In genomic region chr2:38186438-38186837, GRCm38 (mm10) we compare ENCODE assay signal across 8 mouse cellular contexts.
DNase-seq lines count a peak whose midpoint lies in the region; ATAC-seq and TF ChIP-seq lines count a peak whose summit lies in the region.
"Had no signal": no experiment of that assay in that cellular context is flagged by ENCODE, and none has a peak within 500 bp of the region (broad histone marks: within the 10 kb centered on the region; RNA-seq: fewer than 3 reads in every experiment).

No protein-coding gene starts in this region.

- H3K9me3 ChIP-seq in hindbrain, postnatal 0 days (ENCODE audit: low read length), result no peaks in the 10 kb centered on the region
- no peaks in the 10 kb centered on the region for H3K9me3 ChIP-seq in hindbrain, embryonic 16.5 days (ENCODE audit: control insufficient read depth, low read length)
- H3K9me3 ChIP-seq in CH12.LX (replicated peaks; ENCODE audit: low read length), result no peaks in the 10 kb centered on the region

- no peak for DNase-seq in hindbrain, postnatal 0 days (ENCODE audit: low spot score)
- DNase-seq in 3T3-L1 (ENCODE audit: low read depth, low spot score) (peak; percentile 30), CH12.LX (ENCODE audit: extremely low read depth) (peak; percentile 39)
- DNase-seq in kidney, postnatal 36 days, result peak; percentile 27 to 59
- no peak for DNase-seq in right cerebral cortex, postnatal 36 days (ENCODE audit: low spot score in 2 of 2)
- DNase-seq in heart, adult 9 months (ENCODE audit: low spot score in 2 of 2), result no peak

- H3K27ac ChIP-seq in hindbrain, postnatal 0 days, result no peak overlapping the region
- no peak overlapping the region for H3K27ac ChIP-seq in hindbrain, embryonic 16.5 days (ENCODE audit: low read depth, low read length)
- H3K27ac ChIP-seq in CH12.LX (ENCODE audit: insufficient read depth, low read depth), result no peak overlapping the region

- no peak for ATAC-seq in hindbrain, postnatal 0 days
- ATAC-seq in hindbrain, embryonic 16.5 days, result no peak
- ATAC-seq: midbrain, embryonic 16.5 days had no signal

- peak; percentile 77 for TF ChIP-seq RAD21 in CH12.LX (IDR thresholded peaks at IDR 0.05; ENCODE audit: low read depth, low read length)

- peak; percentile 26 for TF ChIP-seq CTCF in hindbrain, postnatal 0 days (IDR thresholded peaks at IDR 0.05; ENCODE audit: low read depth)
- TF ChIP-seq CTCF in CH12.LX (conservative IDR thresholded peaks at IDR 0.05 in 1 of 2, IDR thresholded peaks at IDR 0.05 in 1 of 2; ENCODE audit: low read depth in 2 of 2, low read length in 2 of 2), result peak in 1 of 2 experiments; percentile 70; a peak in 2 of 4 replicates

- no peaks in the 10 kb centered on the region for H3K4me1 ChIP-seq in hindbrain, postnatal 0 days (ENCODE audit: insufficient read depth, low read length)
- no peaks in the 10 kb centered on the region for H3K4me1 ChIP-seq in hindbrain, embryonic 16.5 days (ENCODE audit: control insufficient read depth, insufficient read depth, low read depth, low read length)
- H3K4me1 ChIP-seq in CH12.LX (ENCODE audit: control insufficient read depth in 1 of 2, insufficient read depth in 2 of 2), result peaks cover 0 to 12% of the 10 kb centered on the region in 2 experiments; a peak in 2 of 4 replicates

- no peak for TF ChIP-seq EP300 in CH12.LX (IDR thresholded peaks at IDR 0.05; ENCODE audit: low read length)

- H3K4me3 ChIP-seq in hindbrain, postnatal 0 days (ENCODE audit: low read length), result no peak overlapping the region
- no peak overlapping the region for H3K4me3 ChIP-seq in hindbrain, embryonic 16.5 days (ENCODE audit: low read length)
- H3K4me3 ChIP-seq in CH12.LX (replicated peaks in 1 of 3; ENCODE audit: low read depth in 2 of 3, low read length in 2 of 3, poor library complexity in 1 of 3), result no peak overlapping the region

- H3K79me2 ChIP-seq in CH12.LX (replicated peaks; ENCODE audit: control insufficient read depth, extremely low read depth, insufficient read depth, poor library complexity, severe bottlenecking), result no peaks in the 10 kb centered on the region

- no peak overlapping the region for H3K9ac ChIP-seq in hindbrain, postnatal 0 days (replicated peaks; ENCODE audit: low read length)
- H3K9ac ChIP-seq in hindbrain, embryonic 16.5 days (ENCODE audit: low read depth, low read length), result no peak overlapping the region
- no peak overlapping the region for H3K9ac ChIP-seq in CH12.LX (ENCODE audit: insufficient read depth, low read depth)

- H3K27me3 ChIP-seq in hindbrain, postnatal 0 days (ENCODE audit: insufficient read depth, low read length), result no peaks in the 10 kb centered on the region
- H3K27me3 ChIP-seq in hindbrain, embryonic 16.5 days (replicated peaks; ENCODE audit: control insufficient read depth, insufficient read depth, low read length), result no peaks in the 10 kb centered on the region
- no peaks in the 10 kb centered on the region for H3K27me3 ChIP-seq in CH12.LX (replicated peaks)

- no peak overlapping the region for H3K4me2 ChIP-seq in hindbrain, postnatal 0 days (ENCODE audit: low read depth, low read length)
- no peak overlapping the region for H3K4me2 ChIP-seq in hindbrain, embryonic 16.5 days (ENCODE audit: low read length)
- H3K4me2 ChIP-seq in CH12.LX (ENCODE audit: insufficient read depth, low read depth, poor library complexity, severe bottlenecking), result no peak overlapping the region

- no peak for TF ChIP-seq POLR2A in CH12.LX (IDR thresholded peaks at IDR 0.05; ENCODE audit: low read depth, low read length)

- WGBS in hindbrain, postnatal 0 days, result 77% methylated on average over 2 of the region's 2 CpGs
- WGBS in hindbrain, embryonic 16.5 days, result 81% methylated on average over 2 of the region's 2 CpGs

- dilution Hi-C loops in CH12.LX (cut with MboI; ENCODE audit: extremely low pct_ligation_motif_present, extremely low pct_unique_long_range_greater_than_20kb, low sequenced_read_pairs), result no loop called here

- in situ Hi-C loops in CH12.LX (cut with MboI; ENCODE audit: low pct_ligation_motif_present, low pct_unique_long_range_greater_than_20kb, low sequenced_read_pairs), result loop anchor here (5.0 kb wide), 1 partner anchor 186 kb away; no protein-coding TSS in a partner anchor

- no peaks in the 10 kb centered on the region for H3K36me3 ChIP-seq in hindbrain, postnatal 0 days (ENCODE audit: insufficient read depth, low read length)
- no peaks in the 10 kb centered on the region for H3K36me3 ChIP-seq in hindbrain, embryonic 16.5 days (ENCODE audit: control insufficient read depth, insufficient read depth, low read length)
- H3K36me3 ChIP-seq in CH12.LX (replicated peaks in 1 of 2; ENCODE audit: control insufficient read depth in 1 of 2, insufficient read depth in 1 of 2, low read length in 1 of 2), result no peaks in the 10 kb centered on the region

TF ChIP-seq in CH12.LX, 34 proteins besides CTCF, POLR2A, EP300 and RAD21:
- TF ChIP-seq USF2 (conservative IDR thresholded peaks at IDR 0.05; ENCODE audit: low read depth, low read length), result no peak
- no peak for TF ChIP-seq ZMIZ1 (IDR thresholded peaks at IDR 0.05; ENCODE audit: low read depth, low read length)
- TF ChIP-seq GABPA (IDR thresholded peaks at IDR 0.05; ENCODE audit: insufficient replicate concordance, low read depth, low read length), result no peak
- no peak for TF ChIP-seq BHLHE40 (IDR thresholded peaks at IDR 0.05; ENCODE audit: low read depth, low read length)
- TF ChIP-seq USF1 (IDR thresholded peaks at IDR 0.05; ENCODE audit: low read depth, low read length), result no peak
- TF ChIP-seq ZC3H11A (IDR thresholded peaks at IDR 0.05; ENCODE audit: low read depth, low read length), result peak; percentile 43; the same call in 1 of the 2 replicates
- no peak for TF ChIP-seq ELF1 (IDR thresholded peaks at IDR 0.05; ENCODE audit: low read depth, low read length)
- TF ChIP-seq UBTF (IDR thresholded peaks at IDR 0.05; ENCODE audit: low read depth, low read length), result no peak
- no peak for TF ChIP-seq IRF4 (IDR thresholded peaks at IDR 0.05; ENCODE audit: low read depth, low read length)
- no peak for TF ChIP-seq JUND (conservative IDR thresholded peaks at IDR 0.05; ENCODE audit: low read depth, low read length)
- TF ChIP-seq SMC3 (IDR thresholded peaks at IDR 0.05; ENCODE audit: low read depth, low read length), result peak; percentile 80
- no peak for TF ChIP-seq ETS1 (conservative IDR thresholded peaks at IDR 0.05; ENCODE audit: low read depth, low read length)
- no peak for TF ChIP-seq MAZ (IDR thresholded peaks at IDR 0.05; ENCODE audit: low read depth, low read length)
- TF ChIP-seq MAX (IDR thresholded peaks at IDR 0.05; ENCODE audit: low read length), result no peak
- no peak for TF ChIP-seq NELFE (IDR thresholded peaks at IDR 0.05; ENCODE audit: low read depth, low read length)
- TF ChIP-seq JUN (IDR thresholded peaks at IDR 0.05; ENCODE audit: insufficient read depth, low read depth, low read length), result no peak

Comparison
In these comparisons a context has a peak if more than half of its experiments do, and no peak if none do; other contexts are left out.
1. DNase-seq: peak in 3T3-L1 (single experiment), CH12.LX (single experiment) and kidney, postnatal 36 days (2 of 2); none in hindbrain, postnatal 0 days (single experiment), right cerebral cortex, postnatal 36 days (0 of 2) and heart, adult 9 months (0 of 2).